Mouse (Mus musculus) neutrophil, adult 65 days (primary cell): Measurements from ENCODE around the gene Znhit6. TPM values are rescaled to one million over a fixed set of nuclear protein-coding genes. Genes with fewer than 3 reads are reported as not detected.

Experiments
- total RNA-seq: library from RNA; stranded (reverse); gene quantifications from 2 replicates; pipeline ENCODE4 v1.2.4, GENCODE M21; 2023

Gene Znhit6
- total RNA-seq = 3.1 and 4.0 TPM in 2 replicates

GRCm38 (mm10) chr3:145575743-145576481 is at the start of gene Znhit6:
Gene Znhit6 (plus strand): TSS chr3:145576205.

GRCm38 (mm10) chr3:145649852-145650202 is 73.8 kb downstream of the Znhit6 start, which contains the start of gene Ccn1:
Gene Ccn1 (minus strand): TSS chr3:145649981.

Other genes with a start within 250 kb of the Znhit6 start
- 0.76 and 1.1 TPM in 2 replicates for gene Ccn1, start 73.8 kb downstream of the Znhit6 start, total RNA-seq
- not detected in 2 replicates for gene Ddah1, start 182.5 kb downstream of the Znhit6 start, total RNA-seq